Mouse (Mus musculus) urinary bladder, adult 18-20 months (tissue): Measurements from ENCODE around the gene Ppp1r12c.
A peak's percentile ranks its signal among the peaks of the same experiment; 100 is the strongest.
"Not testable (repeated sequence)": the region's sequence is repeated elsewhere in the genome, so short reads cannot be mapped to it uniquely, and the experiment has no call there.

Source experiments
- DNase-seq, 2 experiments: peaks; one replicate each; pipeline ENCODE4 v3.0.0; 2022; ENCODE audit warnings: low spot score in 2 of 2, mixed read lengths in 2 of 2

Ppp1r12c gene

DNA sequence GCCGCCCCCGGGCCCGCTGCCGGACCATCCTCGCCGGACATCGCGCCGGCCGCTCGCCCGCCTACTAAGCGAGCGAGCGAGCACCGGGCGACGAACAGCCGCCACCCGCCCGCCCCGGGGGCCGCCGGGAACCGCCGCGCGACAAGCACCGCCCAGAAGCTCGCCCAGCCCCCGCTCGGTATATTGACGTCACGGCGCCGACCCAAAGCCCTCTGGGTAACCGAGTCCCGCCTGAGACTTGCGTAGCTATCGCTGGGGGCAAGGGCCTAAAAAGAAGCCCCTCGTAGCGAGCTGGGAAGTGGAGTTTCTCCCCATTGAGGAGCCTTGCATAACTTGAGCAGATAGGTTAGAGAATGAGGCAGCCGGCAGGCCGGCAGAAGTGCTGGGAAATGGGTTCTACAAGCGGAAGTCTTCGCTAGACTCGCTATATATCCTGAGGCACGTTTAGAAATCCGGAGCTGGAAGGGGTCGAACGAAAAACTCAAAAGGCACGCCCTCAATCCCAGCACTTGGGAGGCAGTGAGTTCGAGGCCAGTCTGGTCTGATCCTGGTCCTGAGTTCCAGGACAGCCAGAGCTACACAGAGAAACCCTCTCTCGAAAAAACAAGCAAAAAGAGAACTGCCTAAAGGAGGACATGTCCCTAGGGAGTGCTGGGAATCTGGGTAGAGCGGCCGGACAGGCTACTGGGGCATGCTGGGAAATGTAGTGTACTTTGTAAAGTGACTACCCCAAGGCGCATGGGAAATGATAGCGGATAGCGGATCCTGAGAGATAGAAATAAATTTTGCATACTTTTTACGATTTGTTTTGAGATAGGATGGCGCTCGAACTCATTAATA is at the start of gene Ppp1r12c:
Gene Ppp1r12c (minus strand): TSS at position 123 of the 840 bp plus-strand sequence.
- DNase-seq, result peak; percentile 94 to 95

DNA sequence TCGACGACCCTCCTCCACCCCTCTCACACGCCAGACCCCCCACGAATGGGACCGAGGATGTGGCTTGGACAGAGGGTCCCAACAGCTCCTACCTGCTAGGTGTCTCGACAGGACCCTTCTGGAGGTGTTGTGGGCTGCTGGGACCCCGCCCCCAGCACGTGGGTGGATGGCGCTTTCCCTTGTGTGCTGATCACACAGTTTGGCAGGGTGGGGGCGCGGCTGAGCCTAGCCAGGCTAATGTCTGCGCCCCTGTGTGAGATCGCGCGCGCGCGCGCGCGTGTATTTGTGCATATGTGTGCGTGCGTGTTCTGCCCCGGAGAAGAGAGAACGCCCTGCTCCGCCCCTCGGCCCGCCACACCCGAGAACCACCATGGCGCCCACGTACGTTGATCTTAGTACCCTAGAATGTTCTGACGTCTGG is 45.8 kb upstream of the Ppp1r12c start, which contains the start of gene Syt5:
Gene Syt5 (minus strand): TSS at position 321 of the 421 bp plus-strand sequence.
- no peak for DNase-seq

DNA sequence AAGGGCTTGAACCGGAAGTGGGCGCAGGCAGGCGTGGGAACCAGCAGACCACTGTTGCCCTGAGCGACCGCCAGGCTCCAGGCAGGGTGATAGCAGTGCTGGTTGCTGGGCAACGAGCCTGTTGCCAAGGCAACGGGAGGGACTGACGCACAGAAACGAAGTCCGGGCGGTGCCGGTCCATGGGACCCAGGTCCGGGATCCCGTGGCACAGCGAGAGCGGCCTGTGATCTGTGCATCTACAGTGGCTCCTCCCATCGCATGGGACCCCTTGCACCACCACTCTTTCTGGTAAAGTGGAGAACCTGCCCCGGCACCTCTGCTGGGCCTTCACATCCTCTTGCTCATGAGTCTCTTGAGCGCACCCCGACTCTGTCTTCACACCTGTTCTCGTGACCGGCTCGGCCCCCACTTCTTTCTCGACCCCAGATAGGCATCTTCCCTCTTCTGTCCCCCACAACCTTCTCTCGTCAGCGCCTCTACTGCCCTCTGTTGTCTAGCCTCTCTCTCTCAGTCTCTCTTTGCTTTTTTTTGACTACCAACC is 45.2 kb upstream of the Ppp1r12c start:
- DNase-seq, result no peak

DNA sequence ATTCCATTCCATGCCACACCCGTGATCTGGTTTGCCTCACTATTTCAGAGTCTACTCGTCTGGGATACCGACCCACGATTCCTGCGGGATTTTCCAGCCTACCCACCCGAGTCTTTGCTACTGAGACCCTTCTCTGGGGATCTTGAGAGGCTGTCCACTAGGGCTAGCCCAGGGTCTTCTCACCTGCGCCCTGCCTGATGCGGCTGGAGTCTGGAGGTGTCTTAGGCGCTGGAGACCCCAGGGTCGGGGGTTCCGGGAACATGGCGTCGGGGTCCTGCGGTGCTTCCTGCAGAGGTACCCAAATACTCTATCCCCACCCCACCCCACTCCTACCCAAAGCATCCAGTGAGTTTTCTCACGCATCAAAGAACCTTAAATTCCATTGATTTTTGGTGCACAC is 44.6 kb upstream of the Ppp1r12c start:
- no peak for DNase-seq

DNA sequence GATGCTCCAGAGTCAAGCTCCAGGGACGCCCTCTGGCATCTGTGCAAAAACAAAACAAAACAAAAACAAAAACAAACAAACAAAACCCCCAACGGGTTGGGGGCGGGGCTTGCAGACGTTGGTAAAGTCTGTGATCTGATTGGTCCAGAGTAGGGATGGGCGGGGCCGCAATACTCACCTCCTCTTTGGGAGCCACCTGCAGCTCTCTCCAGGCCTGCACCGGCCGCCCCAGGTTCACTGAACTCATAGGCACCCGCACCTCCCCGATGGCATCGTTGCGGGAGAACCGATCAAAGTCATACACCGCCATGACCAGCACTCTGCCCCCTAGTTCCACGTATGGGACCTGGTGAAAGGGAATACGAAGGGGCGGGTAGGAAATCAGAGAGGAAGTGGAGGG is 40.5 kb upstream of the Ppp1r12c start:
- DNase-seq, result no peak

DNA sequence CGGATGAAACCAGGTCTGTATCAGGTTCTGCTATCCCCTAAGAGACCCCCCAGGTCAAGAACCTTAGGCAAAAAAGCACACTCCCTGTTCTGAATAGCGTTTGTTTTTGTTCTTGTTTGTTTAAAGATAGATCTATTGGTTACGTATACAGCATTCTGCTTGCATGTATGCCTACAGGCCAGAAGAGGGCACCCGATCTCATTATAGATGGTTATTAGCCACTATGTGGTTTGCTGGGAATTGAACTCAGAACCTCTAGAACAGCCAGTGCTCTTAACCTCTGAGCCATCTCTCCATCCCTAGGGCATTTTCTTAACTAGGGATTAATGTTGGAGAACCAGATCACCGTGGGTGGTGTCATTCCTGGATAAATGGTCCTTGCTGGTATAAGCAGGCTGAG is 39.9 kb upstream of the Ppp1r12c start:
- DNase-seq, result no peak

DNA sequence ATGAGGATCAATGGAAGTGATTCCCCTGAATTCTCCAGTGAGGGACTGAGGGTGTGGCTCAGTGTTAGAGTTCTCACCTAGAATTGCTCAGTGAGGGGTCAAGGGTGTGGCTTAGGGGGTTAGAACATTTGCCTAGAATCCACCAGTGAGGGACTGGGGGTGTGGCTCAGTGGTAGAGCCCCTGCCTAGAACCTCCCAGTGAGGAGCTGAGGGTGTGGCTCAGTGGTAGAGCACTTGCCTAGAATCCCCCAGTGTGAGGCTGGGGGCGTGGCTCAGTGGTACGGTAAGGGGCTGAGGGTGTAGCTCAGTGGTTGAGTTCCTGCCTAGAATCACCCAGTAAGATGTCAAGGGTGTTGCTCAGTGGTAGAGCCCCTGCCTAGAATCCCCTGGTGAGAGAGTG is 37.5 kb upstream of the Ppp1r12c start:
- DNase-seq, result no peak

DNA sequence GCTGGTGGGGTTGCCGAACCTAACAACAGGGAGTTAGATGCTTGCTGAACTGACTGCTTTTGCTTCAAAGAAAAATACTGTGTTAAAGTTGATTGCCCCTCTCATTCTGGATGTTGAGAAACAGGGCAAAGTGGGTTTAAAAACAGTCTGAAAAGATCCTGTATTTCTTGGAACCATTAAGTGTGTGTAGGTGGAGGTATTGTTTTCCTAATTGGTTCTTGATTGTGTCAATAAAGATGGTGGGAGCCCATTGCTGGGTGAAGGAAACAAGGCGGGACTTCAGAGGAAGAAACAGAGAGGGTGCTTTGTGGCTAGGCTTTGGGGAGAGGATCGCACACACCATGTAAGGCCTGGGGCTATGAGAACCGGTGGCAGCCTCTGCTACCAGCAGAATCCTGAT is 35.7 kb upstream of the Ppp1r12c start:
- no peak for DNase-seq

DNA sequence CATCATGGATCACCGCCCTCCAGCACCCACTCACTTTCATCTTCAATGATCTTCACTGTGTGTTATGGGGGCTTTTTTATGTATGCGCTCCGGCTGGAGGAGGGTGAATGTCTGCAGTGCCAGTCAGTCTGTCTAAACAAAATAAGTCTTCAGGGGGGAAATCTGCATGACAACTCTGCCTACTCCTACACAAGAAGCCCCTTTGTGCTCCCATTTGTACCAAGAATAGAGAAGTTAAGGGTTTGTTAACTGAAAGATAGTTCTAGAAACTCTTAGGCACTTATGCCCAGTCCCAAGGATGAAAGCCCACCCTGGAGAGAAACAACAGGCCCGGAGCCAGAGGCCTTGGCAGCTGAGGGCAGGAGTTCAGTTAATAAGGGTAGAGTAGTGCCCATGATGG is 34.9 kb upstream of the Ppp1r12c start:
- no peak for DNase-seq

DNA sequence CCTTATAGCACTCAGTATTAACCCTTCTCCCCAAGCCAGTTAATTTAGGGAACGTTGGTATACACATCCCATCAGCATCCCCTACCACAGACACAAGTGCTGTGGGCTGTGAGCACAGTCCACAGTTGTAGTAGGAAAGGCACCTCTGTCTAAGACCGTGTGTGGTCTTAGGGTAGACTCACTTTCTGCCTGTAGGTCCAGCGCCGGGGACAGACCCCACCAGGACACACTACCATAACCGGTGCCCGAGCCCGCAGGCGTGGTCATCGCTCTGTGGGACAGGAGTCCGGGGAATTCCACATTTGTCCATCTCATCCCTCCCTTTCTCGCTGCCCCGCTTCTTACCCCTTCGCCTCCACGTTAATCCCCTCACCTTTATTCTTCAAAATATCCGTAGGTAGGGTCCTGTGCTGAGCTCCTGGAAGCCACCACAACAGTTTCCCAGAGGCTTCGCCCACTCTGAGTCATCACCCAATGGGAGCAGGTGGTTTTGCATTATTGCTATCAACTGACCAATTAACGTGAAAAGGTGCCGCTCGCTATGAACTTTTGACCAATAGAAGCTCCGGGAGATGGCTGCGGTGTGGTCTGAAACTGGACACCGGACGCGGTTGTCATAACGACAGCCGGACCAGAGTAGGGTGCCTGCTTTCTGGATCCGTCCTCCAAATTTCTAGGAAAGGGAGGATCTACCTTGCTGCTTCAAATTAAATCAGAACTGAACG is 30.7 kb upstream of the Ppp1r12c start, which contains the start of gene Dnaaf3:
Gene Dnaaf3 (minus strand): TSS at position 449 of the 725 bp plus-strand sequence.
- DNase-seq, result peak; percentile 20 to 62

DNA sequence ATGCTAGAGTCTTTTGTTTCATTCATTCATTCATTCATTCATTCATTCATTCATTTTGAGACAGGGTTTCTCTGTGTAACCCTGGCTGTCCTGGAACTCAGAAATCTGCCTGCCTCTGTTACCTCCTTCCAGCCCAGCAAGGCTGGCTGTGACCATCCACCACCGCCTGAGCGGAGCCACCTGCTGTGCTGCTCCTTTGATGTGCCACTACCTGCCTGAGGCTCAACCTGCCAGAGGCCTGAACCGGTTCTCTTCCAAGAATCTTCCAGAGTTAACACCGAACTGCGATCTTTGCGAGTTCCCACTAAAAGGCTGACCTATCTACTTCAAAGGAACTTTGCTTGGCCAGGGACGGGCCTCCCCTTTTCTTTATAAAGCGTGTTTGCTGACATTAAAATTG is 28.7 kb upstream of the Ppp1r12c start:
- not testable (repeated sequence) for DNase-seq

DNA sequence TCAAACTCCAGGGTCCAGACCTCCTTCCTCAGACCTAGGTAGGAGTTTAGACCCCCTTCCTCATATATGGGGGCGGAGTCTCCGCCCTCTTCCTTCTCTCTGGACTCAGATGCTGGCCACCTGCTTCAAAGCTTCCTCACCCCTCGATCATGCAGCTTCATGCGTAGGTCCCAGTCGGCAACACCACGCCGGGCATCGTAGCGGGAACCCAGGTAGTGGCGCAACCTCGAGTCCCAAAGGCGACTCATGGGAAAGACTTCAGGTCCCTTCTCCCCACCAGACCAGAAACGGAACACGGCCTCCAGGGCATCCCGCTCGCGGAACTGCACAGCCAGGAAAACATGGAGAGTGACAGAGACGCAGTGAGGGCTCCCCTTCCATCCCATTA is 25.8 kb upstream of the Ppp1r12c start:
- no peak for DNase-seq

DNA sequence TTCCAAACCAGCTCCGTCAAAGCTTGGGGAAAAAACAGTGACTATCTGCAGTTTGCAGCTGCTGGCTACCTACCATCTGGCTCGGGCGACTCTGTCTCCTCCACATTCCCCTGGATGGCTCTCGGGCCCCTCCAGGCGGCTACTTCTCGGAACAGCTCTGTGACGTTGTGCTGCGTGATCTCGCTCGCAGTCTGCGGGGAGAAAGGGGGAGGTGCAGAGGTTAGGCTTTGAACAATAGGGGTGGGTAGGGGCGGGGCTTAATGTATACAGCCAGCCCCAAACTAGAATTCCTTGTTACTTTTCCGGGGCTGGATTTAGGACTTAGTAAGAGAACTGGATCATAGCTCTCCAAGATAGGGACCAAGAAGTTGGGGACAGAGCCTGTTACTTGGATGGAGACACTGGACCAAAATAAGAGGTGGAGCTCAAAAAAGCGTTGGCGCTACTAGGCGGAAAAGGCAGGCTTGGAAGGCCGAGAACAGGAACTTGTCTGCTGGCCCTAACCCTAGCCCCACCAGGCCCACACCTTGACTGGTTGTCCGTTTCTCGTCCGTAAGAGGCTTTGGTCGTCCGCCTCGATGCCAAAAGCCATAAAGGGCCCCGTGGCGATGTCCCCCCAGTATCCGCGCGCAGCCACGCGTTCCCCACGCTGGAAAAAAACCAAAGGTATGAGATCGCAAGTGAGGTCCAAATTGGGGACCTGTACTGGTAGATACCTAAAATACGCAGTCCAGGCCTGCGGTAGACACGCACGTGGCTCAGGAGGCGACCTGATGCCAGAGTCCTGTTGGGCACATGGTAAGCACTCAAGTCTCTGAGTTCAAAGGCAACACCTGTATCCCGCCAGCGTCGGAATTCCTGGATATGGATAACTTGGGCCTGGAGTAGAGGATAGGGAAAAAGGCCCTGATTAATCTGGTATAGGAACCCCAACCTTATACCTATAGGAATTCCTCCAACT is 25.1 kb upstream of the Ppp1r12c start:
- peak; percentile 41 to 68 for DNase-seq

DNA sequence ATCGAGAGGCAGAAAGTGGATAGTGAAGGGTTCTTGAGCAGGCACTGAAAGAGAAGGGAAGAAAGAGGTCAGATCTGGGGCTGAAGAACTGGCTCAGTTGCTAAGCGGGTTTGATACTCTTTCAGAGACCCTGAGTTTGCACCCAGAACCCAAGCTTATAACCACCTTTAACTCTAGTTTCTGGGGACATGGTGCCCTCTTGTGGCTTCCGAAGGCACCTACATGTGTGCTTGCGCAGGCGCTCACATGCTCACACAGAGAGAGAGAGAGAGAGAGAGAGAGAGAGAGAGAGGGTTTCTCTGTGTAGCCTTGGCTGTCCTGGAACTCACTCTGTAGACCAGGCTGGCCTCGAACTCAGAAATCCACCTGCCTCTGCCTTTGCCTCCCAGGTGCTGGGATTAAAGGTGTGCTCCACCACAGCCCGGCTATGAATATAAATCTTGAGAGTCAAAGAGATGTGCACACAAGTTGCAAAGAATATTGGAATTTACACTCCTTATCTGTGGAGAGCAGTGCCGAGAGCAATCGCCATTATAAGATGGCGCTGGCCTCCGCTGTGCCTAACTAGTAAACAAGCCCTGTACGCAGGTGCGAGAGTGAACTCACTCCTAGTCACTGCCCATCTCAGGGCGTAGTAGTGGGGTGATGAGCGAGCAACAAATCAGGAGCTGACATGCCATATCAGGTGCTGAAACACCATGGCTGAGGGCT is 22.9 kb upstream of the Ppp1r12c start, which contains the start of gene Tnni3:
Gene Tnni3 (minus strand): TSS at position 18 of the 711 bp plus-strand sequence.
- not testable (repeated sequence) for DNase-seq

DNA sequence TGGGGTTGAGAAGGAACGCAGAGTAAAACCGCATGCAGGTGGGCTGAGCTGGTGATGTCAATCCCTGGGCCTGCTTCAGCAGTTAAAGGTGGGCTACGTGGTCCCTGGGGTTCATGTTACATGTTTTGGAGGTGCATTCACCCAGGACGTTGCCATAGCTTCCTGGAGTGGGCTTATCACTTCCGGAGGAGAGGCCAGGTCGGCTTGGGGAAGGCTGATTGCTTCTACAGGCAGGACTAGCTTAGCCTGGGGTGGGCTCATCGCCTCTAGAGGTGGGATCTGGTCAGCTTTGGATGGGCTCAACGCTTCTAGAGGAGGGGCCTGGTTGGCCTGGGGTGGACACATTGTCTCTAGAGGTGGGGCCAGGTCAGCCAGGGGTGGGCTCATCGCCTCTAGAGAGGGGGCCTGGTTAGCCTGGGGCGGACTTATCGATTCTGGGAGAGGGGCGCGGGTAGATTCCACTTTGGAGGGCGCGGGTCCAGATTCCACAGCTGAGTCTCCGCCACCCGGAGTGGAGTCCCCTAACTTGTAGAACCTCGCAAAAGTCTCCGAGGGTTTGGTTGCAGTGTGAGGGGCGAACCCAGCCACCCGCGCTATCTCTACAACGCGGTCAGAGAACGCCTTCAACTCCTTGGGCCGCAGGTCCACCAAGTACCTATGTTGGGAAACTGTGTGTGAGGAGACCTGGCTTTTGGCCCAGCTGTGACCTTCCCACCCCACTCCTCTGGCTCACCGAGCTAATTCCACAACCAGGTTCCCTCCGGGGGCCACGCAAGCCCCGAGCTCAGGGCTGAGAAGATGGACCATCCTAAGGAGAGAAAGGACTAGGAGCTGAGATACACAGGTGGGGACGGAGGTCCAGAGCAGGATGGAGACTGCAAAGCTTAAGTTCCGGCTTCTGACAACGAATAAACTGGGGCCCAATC is 22.0 kb upstream of the Ppp1r12c start:
- DNase-seq, result no peak

DNA sequence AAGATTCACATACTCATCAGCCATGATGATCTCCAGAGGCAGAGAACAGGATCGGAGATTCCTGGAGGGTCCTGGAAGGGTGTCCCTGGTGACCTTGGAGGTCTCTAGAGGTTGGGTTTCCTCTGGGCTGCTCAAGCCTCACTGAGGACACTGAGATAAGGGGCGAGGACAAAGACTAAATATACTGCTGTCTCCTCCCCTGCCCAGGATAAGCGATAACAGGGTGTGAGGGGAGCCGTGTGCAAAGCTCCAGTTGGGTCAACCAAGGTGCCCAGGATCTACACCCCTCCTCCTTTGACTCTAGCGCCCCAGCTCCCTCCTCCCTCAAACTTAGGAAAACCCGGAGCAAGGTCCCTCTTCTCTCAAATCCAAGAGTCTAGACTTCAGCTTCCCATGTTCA is 20.8 kb upstream of the Ppp1r12c start:
- DNase-seq, result no peak

DNA sequence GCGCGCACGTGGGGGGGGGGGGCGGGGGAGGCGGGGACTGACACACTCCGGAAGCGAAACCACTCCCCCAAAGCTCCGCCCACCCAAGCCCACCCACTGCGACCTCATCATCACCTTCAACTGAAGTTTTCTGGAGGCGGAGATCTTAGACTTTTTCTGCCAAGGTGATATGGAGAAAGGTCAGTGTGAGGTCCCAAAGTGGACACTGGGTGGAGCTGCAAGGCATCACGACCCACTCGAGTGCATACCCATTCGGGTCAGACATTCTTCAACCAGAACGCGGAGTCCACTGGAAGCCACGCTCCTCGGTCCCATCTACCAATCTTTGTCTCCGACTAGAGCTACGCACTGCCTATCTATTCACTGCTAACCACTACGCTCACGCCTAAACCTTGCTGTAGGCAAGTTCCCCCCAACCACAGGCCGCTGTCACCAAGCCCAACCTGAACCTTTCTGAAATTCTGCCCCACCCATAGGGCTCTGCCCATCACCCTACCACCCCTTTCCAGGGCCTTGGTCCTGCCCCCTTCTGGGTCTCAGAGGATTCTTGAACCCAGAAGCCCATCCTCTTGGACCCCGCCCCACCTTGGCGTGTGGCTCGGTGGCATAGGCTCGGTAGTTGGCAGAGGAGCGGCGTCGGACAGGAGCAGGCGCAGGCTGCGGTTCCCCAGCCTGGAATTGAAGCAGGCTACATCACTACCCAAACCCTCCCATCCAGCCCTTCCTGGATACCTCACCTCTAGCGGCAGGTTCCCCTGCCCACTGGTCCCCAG is 19.9 kb upstream of the Ppp1r12c start:
- no peak for DNase-seq

DNA sequence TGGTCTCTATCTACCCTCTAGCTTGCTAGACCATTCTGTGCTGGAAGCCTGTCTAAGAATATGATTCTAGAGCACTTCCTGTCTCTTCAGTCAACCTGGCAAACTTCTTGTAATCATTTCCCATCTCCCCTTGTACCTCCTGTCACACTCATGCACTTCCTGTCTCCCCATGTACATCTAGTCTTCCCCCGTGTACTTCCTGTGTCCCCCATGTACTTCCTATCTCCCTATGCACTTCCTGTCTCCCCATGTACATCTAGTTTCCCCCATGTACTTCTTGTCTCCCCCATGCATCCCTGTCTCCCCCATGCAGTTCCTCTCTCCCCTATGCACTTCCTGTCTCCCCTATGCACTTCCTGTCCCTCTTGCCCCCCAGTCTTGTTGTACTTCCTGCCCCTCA is 17.0 kb upstream of the Ppp1r12c start:
- DNase-seq, result no peak
